Mouse (Mus musculus) small intestine, adult 2 months (tissue): Measurements from ENCODE around the gene Pnp2.

Experiments
- CTCF ChIP-seq: fragments of 200-500 bp; IDR thresholded peaks from 2 replicates; pipeline ENCODE4 v1.5.1; 2012; ENCODE audit warnings: low read depth, mild to moderate bottlenecking, control low read depth, inconsistent platforms, low read length, moderate library complexity, mixed read lengths; ENCODE audit not compliant: insufficient replicate concordance, insufficient read length; ENCODE audit errors: extremely low read depth
- POLR2A ChIP-seq: fragments of 200-500 bp; IDR thresholded peaks from 2 replicates; pipeline ENCODE4 v1.6.1; 2012; ENCODE audit warnings: low read depth, mild to moderate bottlenecking, control low read depth, inconsistent platforms, low read length, moderate library complexity

GRCm38 (mm10) chr14:50981837-50982236, 26.0 kb downstream of the Pnp2 start:
- TF ChIP-seq CTCF (no peak), POLR2A (no peak)
